Mouse (Mus musculus) erythroblast, embryonic 14.5 days (primary cell): Measurements from ENCODE around the gene Pcgf3.

Experiments used
- GATA1 ChIP-seq: IDR thresholded peaks from 2 replicates; pipeline ENCODE4 v1.6.1; 2012; ENCODE audit warnings: low read length, inconsistent platforms, mixed read lengths
- TAL1 ChIP-seq: IDR thresholded peaks from 3 replicates; pipeline ENCODE4 v1.6.1; 2012; ENCODE audit warnings: low read length, inconsistent platforms, mixed read lengths

DNA sequence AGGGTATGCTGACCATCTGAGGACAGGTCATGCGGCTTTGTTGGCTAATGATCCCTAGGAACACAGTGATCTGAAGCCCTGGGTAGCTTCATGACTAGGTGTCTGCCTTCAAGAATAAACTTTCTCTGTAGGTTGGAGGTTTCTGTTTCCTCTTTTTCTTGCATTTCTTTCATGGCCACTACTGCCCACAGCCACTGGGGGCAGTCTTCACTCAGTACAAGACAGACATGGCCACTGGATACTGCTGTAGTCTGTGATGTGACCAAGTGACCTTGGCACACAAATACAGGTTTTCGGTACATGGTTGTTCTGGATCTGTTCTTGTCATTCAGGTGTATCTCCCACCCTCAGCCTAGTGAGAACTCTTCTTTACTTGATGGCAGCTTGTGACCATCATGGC is 24.2 kb downstream of the Pcgf3 start:
- TF ChIP-seq GATA1 (no peak), TAL1 (no peak)
